ENCODE assay signal across 8 mouse cellular contexts in genomic region chr10:62486618-62487415, GRCm38 (mm10). TPM values are rescaled to one million over a fixed set of nuclear protein-coding genes. Genes with fewer than 3 reads are reported as not detected.
DNase-seq lines count a peak whose midpoint lies in the region; ATAC-seq and TF ChIP-seq lines count a peak whose summit lies in the region.

Gene Vps26a (minus strand): TSS chr10:62486805.

- no peak for TF ChIP-seq EP300 in lung, postnatal 0 days (IDR thresholded peaks at IDR 0.05)

- peak; percentile 86 for ATAC-seq in frontal cortex, adult (ENCODE audit: low TSS enrichment)
- peak; percentile 92 for ATAC-seq in lung, postnatal 0 days

- TF ChIP-seq CTCF in lung, postnatal 0 days (IDR thresholded peaks at IDR 0.05) = no peak

- under 1% methylated on average over 59 of the region's 59 CpGs for WGBS in hindbrain, embryonic 10.5 days
- WGBS in lung, postnatal 0 days = under 1% methylated on average over 33 of the region's 59 CpGs

- no peaks in the 10 kb centered on the region for H3K27me3 ChIP-seq in hindbrain, embryonic 10.5 days (ENCODE audit: insufficient read depth, poor library complexity, severe bottlenecking)
- H3K27me3 ChIP-seq in lung, postnatal 0 days (replicated peaks; ENCODE audit: insufficient read depth, low read length) = no peaks in the 10 kb centered on the region

- peaks cover 21% of the 10 kb centered on the region for H3K4me1 ChIP-seq in hindbrain, embryonic 10.5 days (replicated peaks)
- H3K4me1 ChIP-seq in lung, postnatal 0 days (ENCODE audit: insufficient read depth, low read depth, low read length) = peaks cover 6% of the 10 kb centered on the region

- no peaks in the 10 kb centered on the region for H3K36me3 ChIP-seq in hindbrain, embryonic 10.5 days
- H3K36me3 ChIP-seq in lung, postnatal 0 days (ENCODE audit: insufficient read depth, low read length) = no peaks in the 10 kb centered on the region

- peak within 1 kb of the TSS; percentile 65 for H3K4me2 ChIP-seq in lung, postnatal 0 days (replicated peaks; ENCODE audit: low read depth, low read length)

- H3K4me3 ChIP-seq in hindbrain, embryonic 10.5 days = peak within 1 kb of the TSS; percentile 83
- peak within 1 kb of the TSS; percentile 98 for H3K4me3 ChIP-seq in lung, postnatal 0 days (ENCODE audit: low read depth, low read length)

- peak within 1 kb of the TSS; percentile 93 for H3K27ac ChIP-seq in hindbrain, embryonic 10.5 days
- peak within 1 kb of the TSS; percentile 92 for H3K27ac ChIP-seq in lung, postnatal 0 days (ENCODE audit: low read length)

- peak; percentile 99 for DNase-seq in MN1 (ENCODE audit: low spot score)
- peak; percentile 99 for DNase-seq in cerebellum, adult 9-10 months
- peak; percentile 100 for DNase-seq in hindbrain, embryonic 10.5 days (ENCODE audit: low spot score)
- DNase-seq in layer of hippocampus, adult 9-11 months = peak; percentile 99
- DNase-seq in lung, postnatal 0 days (ENCODE audit: low spot score) = peak; percentile 100
- peak; percentile 99 for DNase-seq in ovary, postnatal 14 days (ENCODE audit: low spot score)
- DNase-seq in thymus, postnatal 14 days = peak; percentile 99

- H3K9ac ChIP-seq in lung, postnatal 0 days (replicated peaks; ENCODE audit: low read depth) = peak within 1 kb of the TSS; percentile 87

- no peaks in the 10 kb centered on the region for H3K9me3 ChIP-seq in hindbrain, embryonic 10.5 days
- no peaks in the 10 kb centered on the region for H3K9me3 ChIP-seq in lung, postnatal 0 days (ENCODE audit: low read length)

RNA-seq across cellular contexts. Expression of gene Vps26a, which starts in this region (rescaled TPM):
- polyA plus RNA-seq in hindbrain, embryonic 10.5 days (2016; fragmentation: Nextera tagmentation; extraction: Ambion mirVana) = 78.4 and 90.2 TPM in 2 replicates
- 62.7 and 68.7 TPM in 2 replicates for polyA plus RNA-seq in lung, postnatal 0 days (2015; fragmentation: Nextera tagmentation; extraction: Ambion mirVana)

Comparison
In these comparisons a context has a peak if more than half of its experiments do, and no peak if none do; other contexts are left out.
1. Peak in every context shown above with its lines: DNase-seq, ATAC-seq, H3K4me3 ChIP-seq and H3K27ac ChIP-seq.